Mouse (Mus musculus) layer of hippocampus, adult 18-20 months (tissue): ENCODE data around the gene Ube4b. TPM values are rescaled to one million over a fixed set of nuclear protein-coding genes. Genes with fewer than 3 reads are reported as not detected.
"Not testable (repeated sequence)": the region's sequence is repeated elsewhere in the genome, so short reads cannot be mapped to it uniquely, and the experiment has no call there.

Experiments
- DNase-seq, 2 experiments: peaks; one replicate each; pipeline ENCODE4 v3.0.0; 2022; ENCODE audit warnings: low spot score in 2 of 2
- long read RNA-seq: library from polyadenylated mRNA; stranded (forward); transcript quantifications from one replicate; pipeline ENCODE4 v2.0.0, GENCODE M21; 2021
- total RNA-seq, 2 experiments: library from RNA; stranded (reverse); gene quantifications; 2 replicates each; pipeline ENCODE4 v1.2.3; 2021

Ube4b gene
- 100 to 1,000 TPM; 102 to 108 TPM for total RNA-seq
- long read RNA-seq, full-length matches to known transcripts = 55 of 76 reads
- long read RNA-seq, partial matches to known transcripts = 19 of 76 reads
- long read RNA-seq, other reads (novel, unspliced or antisense) = 2 of 76 reads

DNA sequence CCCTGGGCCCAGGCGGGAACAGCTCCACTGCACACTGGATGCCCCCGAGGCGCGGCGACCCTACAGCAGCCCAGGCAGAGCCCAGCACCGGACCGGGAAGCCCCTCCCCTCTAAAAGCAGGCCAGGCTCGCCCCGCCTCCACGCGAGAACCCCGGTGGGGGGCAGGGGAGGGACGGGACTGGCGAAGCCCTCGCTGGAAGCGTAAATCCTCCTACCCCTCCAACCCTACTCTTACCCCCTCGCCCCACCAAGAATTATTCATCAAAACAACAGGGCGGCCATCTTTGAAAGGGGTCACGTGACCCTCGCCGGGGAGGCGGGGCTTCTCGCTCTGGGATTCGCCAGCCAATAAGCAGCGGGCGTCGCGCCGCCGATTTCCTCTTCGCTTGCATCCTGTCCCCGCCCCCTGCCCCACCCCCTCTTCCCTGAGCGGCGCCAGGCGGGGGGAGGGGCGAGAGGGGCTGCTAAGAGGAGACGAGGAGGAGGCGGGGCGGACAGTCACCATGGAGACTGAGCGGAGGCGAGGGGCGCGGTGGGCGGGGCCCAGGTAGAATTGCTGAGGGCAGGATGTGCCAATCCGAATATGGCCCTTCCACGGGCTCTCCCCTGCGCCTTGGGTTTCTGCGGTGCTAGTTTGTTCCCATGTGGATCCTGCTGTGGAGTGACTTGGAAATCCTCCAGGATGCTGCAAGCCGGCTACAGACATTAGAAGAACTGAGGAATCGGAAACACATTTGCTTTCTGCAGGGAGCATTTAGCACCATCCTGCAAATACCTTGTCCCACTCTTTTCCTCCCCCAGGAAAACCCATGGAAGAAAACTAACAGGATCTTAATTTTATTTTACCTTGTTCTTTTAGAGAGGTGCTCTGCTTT is at the start of gene Ube4b:
Ube4b (minus strand) TSS at position 425 of the 875 bp plus-strand sequence.
- DNase-seq = peak; percentile 96 to 99

DNA sequence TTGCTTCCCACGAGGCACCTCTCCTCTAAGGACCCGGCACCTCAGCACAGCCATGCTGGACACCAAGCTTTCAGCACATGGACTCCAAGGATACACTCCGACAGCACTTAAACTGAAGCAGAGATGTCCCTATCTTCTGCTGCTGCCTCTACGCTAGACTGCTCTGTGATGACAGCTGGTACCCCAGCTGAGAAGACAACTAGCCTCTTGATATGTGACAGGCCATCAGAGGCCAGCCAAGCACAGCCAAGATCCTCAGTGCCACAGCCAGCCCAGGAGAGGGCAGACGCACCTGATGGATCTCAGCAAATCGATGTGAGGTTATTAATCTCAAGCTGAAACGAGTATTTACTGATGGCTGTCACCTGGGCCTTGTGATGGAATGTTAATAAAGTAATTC is 48.5 kb upstream of the Ube4b start:
- no peak for DNase-seq

DNA sequence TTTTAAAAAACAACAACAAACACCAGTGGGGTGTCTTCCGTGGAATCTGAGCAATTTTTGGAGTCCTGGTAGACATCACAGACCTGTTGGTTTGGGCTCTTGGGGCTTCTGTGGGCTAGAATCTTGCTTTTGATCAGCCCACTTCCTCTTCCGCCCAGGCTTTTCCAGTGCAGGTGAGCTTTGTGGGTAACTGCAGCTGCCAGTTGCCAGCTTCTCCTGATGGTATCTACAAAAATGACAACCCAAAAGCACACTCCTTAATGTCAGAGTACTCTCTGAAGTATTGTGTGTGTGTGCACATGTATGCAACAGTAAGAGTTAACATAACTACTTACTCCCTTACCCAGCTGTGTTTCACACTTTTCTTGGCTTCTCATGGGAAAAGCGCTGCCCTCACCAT is 43.0 kb upstream of the Ube4b start:
- DNase-seq = no peak

DNA sequence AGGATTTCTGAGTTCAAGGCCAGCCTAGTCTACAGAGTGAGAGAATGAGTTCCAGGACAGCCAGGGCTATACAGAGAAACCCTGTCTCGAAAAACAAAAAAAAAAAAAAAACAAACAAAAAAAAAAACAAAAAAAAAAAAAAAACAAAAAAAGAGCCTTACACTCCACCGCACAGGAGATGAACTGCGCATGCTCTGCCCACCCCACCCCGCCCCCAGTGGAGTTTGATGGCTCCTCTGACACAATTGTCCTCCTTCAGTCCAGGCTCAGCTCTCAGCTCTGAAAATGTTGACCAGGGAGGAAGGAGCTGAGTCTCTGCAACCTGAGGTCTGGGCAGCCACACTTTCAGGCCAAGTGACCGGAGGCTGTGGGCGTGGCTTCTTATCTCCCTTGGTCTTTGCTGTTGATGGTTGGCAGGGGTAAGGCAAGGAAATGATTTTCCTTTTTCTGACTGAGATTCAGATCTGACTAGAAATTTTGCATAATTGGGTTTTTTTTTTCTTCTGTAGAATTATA is 36.9 kb upstream of the Ube4b start:
- no peak for DNase-seq

DNA sequence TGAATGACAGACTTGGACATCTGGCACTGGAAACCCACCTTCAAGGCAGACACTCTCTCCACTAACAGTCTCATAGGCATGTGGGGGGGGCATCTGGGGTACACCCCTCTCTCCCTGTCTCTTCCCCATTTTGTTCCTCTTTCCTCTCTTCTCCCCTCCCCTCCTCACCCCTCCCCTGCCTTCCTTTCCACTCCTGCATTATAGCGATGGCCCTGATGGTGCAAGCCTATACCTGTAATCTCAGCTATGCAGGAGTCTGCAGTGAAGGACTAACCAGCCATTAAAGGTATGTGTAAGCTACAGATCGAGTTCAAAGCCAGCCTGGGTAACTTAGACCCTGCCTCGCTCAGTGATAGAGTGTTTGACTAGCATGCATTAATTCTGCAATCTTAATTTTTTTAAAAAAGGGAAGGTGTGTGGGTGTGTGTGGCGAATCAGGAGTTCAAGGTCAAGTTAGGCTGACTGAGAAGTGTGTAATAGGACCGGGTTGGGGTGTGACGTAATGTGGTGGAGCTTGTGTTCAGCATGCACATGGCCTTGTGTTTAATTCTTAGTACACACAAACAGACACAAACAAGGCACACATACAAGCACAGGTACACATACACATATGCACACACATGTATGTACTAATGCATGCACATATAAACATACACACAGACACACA is 35.9 kb upstream of the Ube4b start:
- DNase-seq = no peak

DNA sequence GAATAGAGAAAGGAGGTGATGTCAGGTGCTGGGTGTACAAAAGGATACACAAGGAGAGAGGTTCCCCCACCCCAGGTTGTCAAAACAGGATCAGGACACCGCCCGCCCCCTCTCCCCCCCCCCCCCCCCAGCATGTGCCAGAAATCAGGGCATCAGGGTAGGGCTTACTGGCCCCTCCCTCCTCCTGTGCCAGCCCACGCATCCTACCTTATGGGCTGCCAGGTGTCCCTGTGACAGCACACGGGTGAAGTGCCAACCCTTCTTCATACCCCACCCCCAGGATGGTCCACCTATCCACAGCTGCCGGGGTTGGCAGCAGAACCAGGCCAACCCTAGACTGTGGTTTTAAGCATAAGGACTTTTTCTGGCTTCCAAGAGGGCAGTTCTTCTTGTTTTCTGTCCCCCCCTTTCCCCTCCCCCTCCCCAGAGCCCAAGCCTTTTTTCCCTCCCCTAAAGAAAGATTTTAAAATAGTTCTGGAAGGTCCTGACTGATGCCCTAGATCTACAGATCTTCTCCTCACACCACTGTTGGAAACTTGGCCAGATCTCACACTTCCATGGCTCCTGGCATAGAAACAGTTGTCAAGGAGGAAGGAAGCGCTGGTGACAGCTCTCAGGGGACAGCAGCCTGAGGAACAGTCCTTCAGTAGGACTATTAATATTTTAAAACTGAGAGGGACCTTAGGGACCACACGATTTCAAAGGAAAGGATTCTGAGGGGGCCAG is 35.2 kb upstream of the Ube4b start:
- no peak for DNase-seq

DNA sequence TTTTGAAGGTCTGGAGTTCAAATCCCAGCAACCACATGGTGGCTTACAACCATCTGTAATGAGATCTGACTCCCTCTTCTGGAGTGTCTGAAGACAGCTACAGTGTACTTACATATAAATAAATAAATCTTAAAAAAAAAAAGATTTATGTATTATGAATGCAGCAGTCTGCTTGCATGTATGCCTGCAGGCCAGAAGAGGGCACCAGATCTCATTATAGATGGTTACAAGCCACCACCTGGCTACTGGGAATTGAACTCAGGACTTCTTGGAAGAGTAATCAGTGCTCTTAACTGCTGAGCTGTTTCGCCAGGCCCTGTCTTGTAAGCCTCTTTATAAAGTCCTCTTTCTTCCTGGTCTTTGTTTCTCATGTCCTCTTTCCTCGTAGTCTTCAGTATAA is 33.9 kb upstream of the Ube4b start:
- not testable (repeated sequence) for DNase-seq

DNA sequence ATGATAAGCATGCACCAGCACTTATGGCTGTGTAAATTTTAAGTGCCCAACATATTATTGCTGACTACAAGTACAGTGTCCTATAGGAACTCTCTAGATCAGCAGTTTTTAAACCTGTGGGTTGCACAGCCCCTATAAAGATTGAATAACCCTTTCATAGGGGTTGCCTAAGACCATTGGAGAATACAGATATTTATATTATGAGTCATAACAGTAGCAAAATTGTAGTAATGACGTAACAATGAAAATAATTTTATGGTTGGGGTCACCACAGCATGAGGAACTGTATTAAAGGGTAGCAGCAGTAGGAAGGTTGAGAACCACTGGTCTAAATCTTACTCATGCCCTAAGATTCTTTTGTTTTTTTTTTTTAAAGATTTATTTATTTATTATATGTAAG is 32.9 kb upstream of the Ube4b start:
- no peak for DNase-seq

DNA sequence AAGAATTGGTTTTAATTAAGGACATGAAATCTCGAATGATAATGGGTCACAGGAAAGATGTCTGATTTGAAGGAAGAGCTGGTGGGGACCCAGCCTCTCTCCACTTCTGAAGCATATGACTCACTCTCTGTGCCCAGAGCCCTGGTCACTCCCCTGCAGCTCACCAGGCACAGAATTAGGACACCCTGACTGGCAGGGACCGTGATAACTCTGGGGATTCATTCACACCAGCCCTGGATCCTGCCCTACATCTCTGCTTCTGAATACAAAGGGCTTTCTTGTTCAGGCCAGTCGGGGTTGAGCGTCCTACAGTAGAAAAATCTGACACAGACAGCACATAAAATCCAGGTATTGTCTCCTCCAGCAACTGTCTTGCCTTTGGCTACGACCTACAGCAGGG is 32.0 kb upstream of the Ube4b start:
- no peak for DNase-seq

DNA sequence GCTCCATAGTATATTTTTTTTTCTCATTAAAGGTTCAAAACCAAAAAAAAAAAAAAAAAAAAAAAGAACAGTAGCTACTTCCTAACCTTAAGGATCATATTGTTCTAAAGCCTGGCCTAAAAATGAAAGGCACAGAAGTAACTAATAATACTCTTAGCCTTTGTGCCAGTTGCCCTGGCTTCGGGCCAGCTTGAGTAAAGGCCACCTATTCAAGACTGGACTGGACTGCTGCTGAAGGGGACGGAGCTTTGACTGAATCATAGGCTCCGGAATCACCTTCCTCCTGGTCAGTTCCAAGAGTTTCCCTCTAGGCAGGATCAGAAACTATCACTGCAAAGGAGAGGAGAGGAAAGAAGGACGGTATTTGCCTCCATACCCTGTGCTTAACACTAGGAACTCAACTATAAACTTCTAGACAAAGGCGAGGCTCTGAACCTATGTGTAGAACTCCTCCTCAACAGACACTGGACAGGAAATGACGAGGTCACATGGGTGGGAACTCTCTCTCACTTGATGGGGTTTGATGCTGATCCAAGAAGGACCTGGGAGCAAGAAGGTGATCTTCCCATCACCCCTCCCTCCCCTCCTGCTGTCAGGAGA is 31.4 kb upstream of the Ube4b start:
- no peak for DNase-seq

DNA sequence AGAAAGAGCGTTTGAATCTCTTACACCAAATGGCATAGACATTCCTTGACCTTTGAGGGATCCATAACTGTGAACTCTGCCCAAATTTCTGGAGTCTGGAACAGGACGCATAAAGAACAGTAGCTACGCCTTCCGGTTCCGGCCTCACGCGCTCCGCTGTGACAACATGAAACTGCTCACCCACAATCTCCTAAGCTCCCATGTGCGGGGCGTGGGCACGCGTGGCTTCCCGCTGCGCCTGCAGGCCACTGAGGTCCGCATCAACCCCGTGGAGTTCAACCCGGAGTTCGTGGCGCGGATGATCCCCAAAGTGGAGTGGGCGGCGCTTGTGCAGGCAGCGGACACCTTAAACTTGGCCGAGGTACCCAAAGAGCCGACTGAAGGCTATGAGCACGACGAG is 30.6 kb upstream of the Ube4b start:
- not testable (repeated sequence) for DNase-seq

DNA sequence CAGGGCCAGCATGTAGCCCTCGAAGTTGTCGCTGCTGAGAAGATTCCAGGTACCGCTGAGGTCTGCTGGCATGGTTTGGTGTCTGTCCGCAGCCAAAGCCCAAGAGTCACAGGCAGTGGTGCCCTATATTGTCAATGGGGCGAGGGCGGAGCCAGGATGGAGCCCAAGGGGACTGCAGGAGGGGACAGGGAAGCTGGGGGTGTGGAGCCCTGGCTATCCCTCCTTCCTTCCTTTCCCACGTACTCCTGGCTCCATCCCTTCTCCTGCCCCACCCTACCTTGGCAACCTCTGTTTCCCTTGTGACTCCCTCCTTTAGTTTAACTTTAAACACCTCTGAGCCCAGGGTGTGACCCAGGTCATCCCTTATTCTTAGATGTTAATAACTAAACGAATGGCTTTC is 28.3 kb upstream of the Ube4b start, which contains the start of gene Rbp7:
Rbp7 (minus strand) TSS at position 100 of the 400 bp plus-strand sequence.
- no peak for DNase-seq

DNA sequence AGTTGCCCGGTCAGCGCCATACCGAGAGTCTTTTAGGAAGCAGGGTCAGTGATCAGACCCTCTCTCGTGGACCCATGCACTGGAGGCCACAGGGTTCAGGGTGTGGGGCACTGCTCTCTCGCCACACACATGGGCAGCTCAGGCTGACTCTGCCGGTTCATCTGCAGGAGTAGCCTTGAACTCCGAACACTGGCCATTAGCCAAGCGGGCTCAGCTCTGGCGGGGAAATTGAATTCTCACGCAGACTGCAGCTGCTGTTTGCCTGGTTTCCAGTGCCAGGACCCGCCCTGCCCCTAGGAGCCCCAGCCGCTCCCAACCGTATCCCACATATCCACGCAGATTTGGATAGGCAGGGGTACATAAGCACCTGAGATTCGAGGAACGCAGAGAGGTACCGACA is 27.7 kb upstream of the Ube4b start:
- DNase-seq = no peak

DNA sequence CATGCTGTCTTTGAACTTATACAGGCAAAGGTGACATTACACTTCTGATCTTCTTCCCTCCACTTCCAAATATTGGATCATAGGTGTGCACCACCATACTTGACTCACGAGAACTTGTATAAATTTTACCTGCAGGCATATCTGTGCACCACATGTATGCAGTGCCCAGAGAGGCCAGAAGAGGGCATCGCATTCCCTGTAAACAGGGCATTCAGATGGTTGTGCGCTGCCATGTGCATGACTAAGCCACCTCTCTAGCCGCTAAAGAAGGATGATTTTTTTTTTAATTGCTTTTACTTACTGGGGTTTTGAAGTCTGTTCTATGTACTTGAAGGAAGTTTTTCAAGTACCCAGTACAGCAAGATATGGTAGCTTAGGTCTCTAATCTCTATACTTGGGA is 27.1 kb upstream of the Ube4b start:
- no peak for DNase-seq

DNA sequence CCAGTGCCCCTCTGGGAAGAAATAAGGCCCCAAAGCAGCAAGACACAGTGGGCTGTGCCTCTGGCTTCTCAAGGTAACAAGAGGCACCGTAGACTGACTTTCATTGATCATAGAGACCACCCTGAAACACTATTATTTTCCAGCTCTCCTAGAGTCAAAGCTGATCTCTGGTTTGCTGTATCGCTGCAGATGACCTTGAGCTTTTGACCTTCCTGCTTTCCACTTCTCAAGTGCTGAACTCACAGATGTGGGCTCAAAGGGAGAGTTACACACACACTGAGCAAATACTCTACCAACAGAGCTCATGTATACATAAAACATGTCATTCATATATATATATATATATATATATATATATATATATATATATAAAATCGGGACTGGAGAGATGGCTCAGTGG is 24.1 kb upstream of the Ube4b start:
- no peak for DNase-seq

DNA sequence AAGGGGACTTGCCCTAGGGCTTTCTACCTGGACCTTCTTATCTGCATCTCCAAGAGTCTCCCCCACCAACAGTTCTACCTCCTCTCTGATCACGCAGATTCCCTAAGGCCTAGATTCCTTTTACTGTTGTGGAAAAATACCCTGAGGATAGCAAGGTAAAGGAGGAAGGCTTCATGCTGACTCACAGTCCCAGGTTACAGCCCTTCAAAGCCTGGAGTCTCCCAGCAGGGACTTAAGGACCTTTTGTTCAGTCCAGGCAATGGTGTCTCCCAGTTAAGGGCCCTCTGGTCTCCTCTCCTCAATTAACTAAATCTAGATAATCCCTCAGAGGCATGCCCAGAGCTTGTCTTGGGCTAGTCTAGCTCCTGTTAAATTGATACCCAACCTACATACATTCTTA is 19.8 kb upstream of the Ube4b start:
- DNase-seq = no peak

DNA sequence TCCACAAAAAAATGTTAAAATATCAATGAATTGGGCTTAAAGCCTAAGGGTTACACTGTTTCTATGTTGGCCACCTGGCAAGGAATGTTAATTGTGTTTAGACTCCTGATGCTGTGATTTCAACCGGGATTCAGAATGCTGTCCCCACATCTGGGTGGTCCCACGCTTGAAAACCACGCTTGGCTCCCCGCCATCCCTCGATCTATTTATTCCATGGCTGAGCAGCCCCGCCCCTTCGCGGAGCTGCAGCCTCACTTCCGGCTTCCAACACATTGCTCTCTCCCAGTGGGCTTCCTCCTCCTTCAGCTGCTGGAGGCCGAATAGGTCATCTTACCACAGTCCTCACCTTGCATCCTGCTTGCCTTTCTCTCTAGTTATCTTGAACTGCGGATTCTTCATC is 19.3 kb upstream of the Ube4b start:
- no peak for DNase-seq

DNA sequence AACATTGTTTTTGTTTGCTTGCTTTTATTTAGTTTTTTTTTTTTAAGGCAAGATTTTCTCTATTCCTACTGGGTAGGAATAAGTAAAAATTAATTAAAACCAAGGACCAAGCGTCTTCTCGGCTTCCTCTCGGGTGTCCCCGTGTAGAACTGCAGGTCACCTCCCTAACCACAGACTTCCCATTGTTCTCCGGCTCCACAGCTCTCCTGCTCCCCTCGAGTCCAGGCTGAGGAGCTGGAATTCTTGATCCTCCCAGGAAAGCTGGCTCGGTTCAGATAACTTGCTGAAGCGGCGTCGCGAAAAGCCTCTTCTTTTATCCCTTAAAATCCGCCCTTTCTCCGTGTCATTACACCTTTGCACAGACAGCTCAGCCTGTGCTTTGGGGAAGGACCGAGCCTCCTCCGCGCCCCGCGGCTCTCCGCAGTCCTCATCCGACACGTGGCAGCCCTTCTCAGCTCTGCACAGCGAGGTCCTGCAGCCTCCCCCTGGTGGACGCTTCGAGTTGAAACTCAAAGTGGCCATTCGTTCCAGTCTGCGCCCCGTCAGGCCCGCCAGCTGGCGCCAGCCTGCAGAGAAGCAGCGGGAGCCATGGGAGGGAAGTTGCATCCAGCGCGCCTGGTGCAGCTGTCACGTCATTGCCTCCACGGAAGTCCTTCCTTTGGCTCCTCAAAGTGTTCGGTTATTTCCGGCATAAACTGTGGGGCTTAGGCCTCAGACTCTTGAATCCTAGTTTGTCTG is 18.6 kb upstream of the Ube4b start:
- DNase-seq = peak; percentile 79 to 87

DNA sequence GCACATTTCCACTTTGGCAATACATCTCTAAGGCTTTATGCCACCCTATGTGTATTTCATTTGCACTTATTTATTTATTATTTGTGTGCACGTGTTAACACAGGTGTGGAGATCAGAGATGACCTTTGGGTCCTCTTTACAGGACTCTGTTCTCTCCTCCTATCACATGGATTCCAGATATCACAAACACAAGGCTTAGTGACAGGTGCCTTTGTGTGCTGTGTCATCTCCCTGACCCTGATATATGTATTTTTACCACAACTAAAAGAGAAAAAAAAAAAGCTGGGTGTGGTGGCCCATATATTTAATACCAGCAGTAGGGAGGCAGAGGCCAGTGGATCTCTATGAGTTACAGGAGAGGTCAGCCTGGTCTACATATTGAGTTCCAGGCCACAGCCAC is 17.9 kb upstream of the Ube4b start:
- DNase-seq = no peak

DNA sequence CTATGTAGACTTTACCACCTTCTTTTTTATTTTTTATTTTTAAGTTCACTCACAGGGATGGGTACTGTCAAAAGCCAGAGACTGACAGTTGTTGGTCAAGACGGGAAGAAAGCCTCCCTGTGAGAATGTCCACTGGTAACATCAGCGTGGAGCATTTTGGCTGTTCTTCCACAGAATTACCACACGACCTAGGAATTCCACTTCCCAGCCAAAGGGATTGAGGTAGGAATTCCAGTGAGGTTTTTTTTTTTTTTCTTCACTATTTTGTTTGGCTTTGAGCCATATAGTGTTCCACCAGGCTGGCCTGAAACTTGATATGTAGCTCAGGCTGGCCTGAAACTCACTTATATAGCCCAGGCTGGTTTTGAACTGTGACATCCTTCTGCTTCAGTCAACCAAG is 15.9 kb upstream of the Ube4b start:
- no peak for DNase-seq
